Mouse (Mus musculus): Measurements from ENCODE around the gene Agbl1. TPM values are rescaled to one million over a fixed set of nuclear protein-coding genes. Genes with fewer than 3 reads are reported as not detected.

Gene Agbl1
- total RNA-seq, 1 experiment, result not detected

- no peak for TF ChIP-seq ZNF384 (IDR thresholded peaks at IDR 0.05; ENCODE audit: low read depth, low read length)
- TF ChIP-seq HCFC1 (IDR thresholded peaks at IDR 0.05; ENCODE audit: borderline replicate concordance, insufficient read depth, low read length), result no peak
- TF ChIP-seq MAFK (IDR thresholded peaks at IDR 0.05; ENCODE audit: insufficient read depth, low read depth, low read length), result no peak
- no peak for TF ChIP-seq CHD2 (IDR thresholded peaks at IDR 0.05; ENCODE audit: low read depth, low read length)
- no peak for TF ChIP-seq ZC3H11A (IDR thresholded peaks at IDR 0.05; ENCODE audit: borderline replicate concordance, low read depth, low read length)
Observed at GRCm38 (mm10) chr7:76594566-76595079, 364.9 kb downstream of the Agbl1 start.

GRCm38 (mm10) chr7:76597812-76598211 lies 368.1 kb downstream of the Agbl1 start:
- in situ Hi-C loops (cut with MboI; ENCODE audit: low sequenced_read_pairs in 2 of 2, unreplicated experiment in 2 of 2), result no loop called here
- Histone ChIP-seq H3K36me3 (ENCODE audit: control insufficient read depth, insufficient read depth, low read length, poor library complexity, severe bottlenecking) (no peaks in the 10 kb centered on the region), H3K4me1 (ENCODE audit: control insufficient read depth in 2 of 2, insufficient read depth in 2 of 2, low read length in 2 of 2, poor library complexity in 1 of 2) (no peaks in the 10 kb centered on the region), H3K4me3 (ENCODE audit: insufficient read depth in 1 of 2, low read depth in 1 of 2, low read length in 2 of 2, poor library complexity in 1 of 2, severe bottlenecking in 1 of 2) (no peak overlapping the region), H3K9ac (ENCODE audit: insufficient read depth, low read depth, low read length, poor library complexity, severe bottlenecking) (no peak overlapping the region), H3K9me3 (ENCODE audit: control insufficient read depth, insufficient read depth, low read depth, low read length) (no peaks in the 10 kb centered on the region), H3K27ac (ENCODE audit: insufficient read depth, low read depth, low read length, poor library complexity, severe bottlenecking) (no peak overlapping the region)
- TF ChIP-seq MAFK (IDR thresholded peaks at IDR 0.05; ENCODE audit: insufficient read depth, low read depth, low read length), result no peak
- no peak for TF ChIP-seq ZNF384 (IDR thresholded peaks at IDR 0.05; ENCODE audit: low read depth, low read length)
- no peak for TF ChIP-seq HCFC1 (IDR thresholded peaks at IDR 0.05; ENCODE audit: borderline replicate concordance, insufficient read depth, low read length)
- no peak for TF ChIP-seq CHD2 (IDR thresholded peaks at IDR 0.05; ENCODE audit: low read depth, low read length)
- no peak for TF ChIP-seq ZC3H11A (IDR thresholded peaks at IDR 0.05; ENCODE audit: borderline replicate concordance, low read depth, low read length)
- DNase-seq (ENCODE audit: low read depth, low spot score), result no peak

More at GRCm38 (mm10) chr7:76594566-76595079, 364.9 kb downstream of the Agbl1 start:
- Histone ChIP-seq H3K9me3 (ENCODE audit: control insufficient read depth, insufficient read depth, low read depth, low read length) (no peaks in the 10 kb centered on the region), H3K36me3 (ENCODE audit: control insufficient read depth, insufficient read depth, low read length, poor library complexity, severe bottlenecking) (no peaks in the 10 kb centered on the region), H3K4me1 (ENCODE audit: control insufficient read depth in 2 of 2, insufficient read depth in 2 of 2, low read length in 2 of 2, poor library complexity in 1 of 2) (no peaks in the 10 kb centered on the region), H3K4me3 (ENCODE audit: insufficient read depth in 1 of 2, low read depth in 1 of 2, low read length in 2 of 2, poor library complexity in 1 of 2, severe bottlenecking in 1 of 2) (no peak overlapping the region), H3K27ac (ENCODE audit: insufficient read depth, low read depth, low read length, poor library complexity, severe bottlenecking) (no peak overlapping the region), H3K9ac (ENCODE audit: insufficient read depth, low read depth, low read length, poor library complexity, severe bottlenecking) (no peak overlapping the region)
- no peak for DNase-seq (ENCODE audit: low read depth, low spot score)
- in situ Hi-C loops (cut with MboI; ENCODE audit: low sequenced_read_pairs in 2 of 2, unreplicated experiment in 2 of 2), result no loop called here

DNA sequence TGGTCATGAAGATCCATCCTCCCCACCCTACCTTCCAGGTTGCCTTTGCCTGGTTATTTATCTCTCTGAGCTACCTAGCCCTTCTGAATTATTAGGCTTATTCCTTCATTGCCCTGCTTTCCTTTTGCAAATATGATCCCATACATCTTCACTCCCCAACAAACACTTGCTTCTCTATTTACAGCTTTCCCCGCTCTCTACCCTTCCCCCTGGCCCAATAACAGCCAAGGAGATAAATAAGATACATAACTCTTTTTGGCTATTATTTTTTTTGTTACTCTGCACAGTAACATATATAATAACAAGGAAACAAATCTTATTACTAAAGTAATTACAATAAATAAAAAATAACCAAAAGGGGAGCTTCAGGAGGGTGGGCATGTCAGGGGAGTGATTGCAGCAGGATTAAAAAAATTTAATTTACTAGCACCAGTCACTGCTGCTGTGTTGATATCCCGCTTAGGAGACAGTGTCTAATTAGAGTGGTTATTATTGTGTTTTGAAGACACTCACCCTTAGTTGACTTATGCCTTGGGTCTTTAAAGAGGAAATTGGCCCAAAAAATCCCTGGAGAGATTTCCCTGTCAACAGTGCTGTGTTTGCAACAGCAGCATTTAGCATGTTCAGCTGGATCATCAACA lies 370.5 kb downstream of the Agbl1 start:
- no peak overlapping the region for H3K4me3 ChIP-seq (ENCODE audit: insufficient read depth in 1 of 2, low read depth in 1 of 2, low read length in 2 of 2, poor library complexity in 1 of 2, severe bottlenecking in 1 of 2)
- H3K9me3 ChIP-seq (ENCODE audit: control insufficient read depth, insufficient read depth, low read depth, low read length), result no peaks in the 10 kb centered on the region
- in situ Hi-C loops (cut with MboI; ENCODE audit: low sequenced_read_pairs in 2 of 2, unreplicated experiment in 2 of 2), result no loop called here
- no peak overlapping the region for H3K9ac ChIP-seq (ENCODE audit: insufficient read depth, low read depth, low read length, poor library complexity, severe bottlenecking)
- H3K27ac ChIP-seq (ENCODE audit: insufficient read depth, low read depth, low read length, poor library complexity, severe bottlenecking), result no peak overlapping the region
- no peaks in the 10 kb centered on the region for H3K4me1 ChIP-seq (ENCODE audit: control insufficient read depth in 2 of 2, insufficient read depth in 2 of 2, low read length in 2 of 2, poor library complexity in 1 of 2)
- no peak for DNase-seq (ENCODE audit: low read depth, low spot score)
- no peaks in the 10 kb centered on the region for H3K36me3 ChIP-seq (ENCODE audit: control insufficient read depth, insufficient read depth, low read length, poor library complexity, severe bottlenecking)
- TF ChIP-seq CHD2 (IDR thresholded peaks at IDR 0.05; ENCODE audit: low read depth, low read length) (no peak), ZNF384 (IDR thresholded peaks at IDR 0.05; ENCODE audit: low read depth, low read length) (no peak), MAFK (IDR thresholded peaks at IDR 0.05; ENCODE audit: insufficient read depth, low read depth, low read length) (no peak), ZC3H11A (IDR thresholded peaks at IDR 0.05; ENCODE audit: borderline replicate concordance, low read depth, low read length) (no peak), HCFC1 (IDR thresholded peaks at IDR 0.05; ENCODE audit: borderline replicate concordance, insufficient read depth, low read length) (no peak)

GRCm38 (mm10) chr7:76629528-76629927 lies 399.8 kb downstream of the Agbl1 start:
- in situ Hi-C loops (cut with MboI; ENCODE audit: low sequenced_read_pairs in 2 of 2, unreplicated experiment in 2 of 2), result no loop called here
- Histone ChIP-seq H3K36me3 (ENCODE audit: control insufficient read depth, insufficient read depth, low read length, poor library complexity, severe bottlenecking) (no peaks in the 10 kb centered on the region), H3K27ac (ENCODE audit: insufficient read depth, low read depth, low read length, poor library complexity, severe bottlenecking) (no peak overlapping the region), H3K9ac (ENCODE audit: insufficient read depth, low read depth, low read length, poor library complexity, severe bottlenecking) (no peak overlapping the region), H3K4me1 (ENCODE audit: control insufficient read depth in 2 of 2, insufficient read depth in 2 of 2, low read length in 2 of 2, poor library complexity in 1 of 2) (no peaks in the 10 kb centered on the region), H3K9me3 (ENCODE audit: control insufficient read depth, insufficient read depth, low read depth, low read length) (no peaks in the 10 kb centered on the region), H3K4me3 (ENCODE audit: insufficient read depth in 1 of 2, low read depth in 1 of 2, low read length in 2 of 2, poor library complexity in 1 of 2, severe bottlenecking in 1 of 2) (no peak overlapping the region)
- no peak for TF ChIP-seq HCFC1 (IDR thresholded peaks at IDR 0.05; ENCODE audit: borderline replicate concordance, insufficient read depth, low read length)
- TF ChIP-seq MAFK (IDR thresholded peaks at IDR 0.05; ENCODE audit: insufficient read depth, low read depth, low read length), result no peak
- no peak for TF ChIP-seq CHD2 (IDR thresholded peaks at IDR 0.05; ENCODE audit: low read depth, low read length)
- no peak for TF ChIP-seq ZNF384 (IDR thresholded peaks at IDR 0.05; ENCODE audit: low read depth, low read length)
- no peak for TF ChIP-seq ZC3H11A (IDR thresholded peaks at IDR 0.05; ENCODE audit: borderline replicate concordance, low read depth, low read length)
- no peak for DNase-seq (ENCODE audit: low read depth, low spot score)

All from ES-E14 (cell line).